Mouse (Mus musculus): ENCODE measurements around the gene Crtc1. TPM values are rescaled to one million over a fixed set of nuclear protein-coding genes. Genes with fewer than 3 reads are reported as not detected.
A peak's percentile ranks its signal among the peaks of the same experiment; 100 is the strongest.

The Crtc1 gene
- total RNA-seq, 2 experiments from 2014 or later = 98.8 to 105 TPM

- intact Hi-C loops (cut with DNase I) = no loop called here
- no peak for DNase-seq (ENCODE audit: extremely low spot score in 1 of 2, low spot score in 2 of 2)
Measured at GRCm38 (mm10) chr8:70435156-70435555, 4.2 kb downstream of the Crtc1 start.

GRCm38 (mm10) chr8:70432991-70433536, 6.3 kb downstream of the Crtc1 start:
- intact Hi-C loops (cut with DNase I) = no loop called here
- no peak for DNase-seq (ENCODE audit: extremely low spot score in 1 of 2, low spot score in 2 of 2)

GRCm38 (mm10) chr8:70431213-70431612, 8.2 kb downstream of the Crtc1 start:
- DNase-seq (ENCODE audit: extremely low spot score in 1 of 2, low spot score in 2 of 2) = no peak
- intact Hi-C loops (cut with DNase I) = no loop called here

GRCm38 (mm10) chr8:70426300-70426907, 13.0 kb downstream of the Crtc1 start:
- no peak for DNase-seq (ENCODE audit: extremely low spot score in 1 of 2, low spot score in 2 of 2)

GRCm38 (mm10) chr8:70422722-70423121, 16.7 kb downstream of the Crtc1 start:
- intact Hi-C loops (cut with DNase I) = no loop called here

More at GRCm38 (mm10) chr8:70426300-70426907, 13.0 kb downstream of the Crtc1 start:
- intact Hi-C loops (cut with DNase I) = no loop called here

GRCm38 (mm10) chr8:70421349-70422104, 17.9 kb downstream of the Crtc1 start:
- DNase-seq (ENCODE audit: extremely low spot score in 1 of 2, low spot score in 2 of 2) = no peak
- intact Hi-C loops (cut with DNase I) = no loop called here

More at GRCm38 (mm10) chr8:70422722-70423121, 16.7 kb downstream of the Crtc1 start:
- DNase-seq (ENCODE audit: extremely low spot score in 1 of 2, low spot score in 2 of 2) = no peak

GRCm38 (mm10) chr8:70419879-70420643, 19.3 kb downstream of the Crtc1 start:
- intact Hi-C loops (cut with DNase I) = loop anchor here (5.0 kb wide), 1 partner anchor 82 kb away; no protein-coding TSS in a partner anchor
- no peak for DNase-seq (ENCODE audit: extremely low spot score in 1 of 2, low spot score in 2 of 2)

- peak; percentile 44 to 71 for DNase-seq (ENCODE audit: extremely low spot score in 1 of 2, low spot score in 2 of 2)
- intact Hi-C loops (cut with DNase I) = loop anchor here (5.0 kb wide), 1 partner anchor 83 kb away; no protein-coding TSS in a partner anchor
Measured at GRCm38 (mm10) chr8:70418954-70419353, 20.4 kb downstream of the Crtc1 start.

- DNase-seq (ENCODE audit: extremely low spot score in 1 of 2, low spot score in 2 of 2) = peak; percentile 57 to 74
- intact Hi-C loops (cut with DNase I) = loop anchor here (5.0 kb wide), 1 partner anchor 84 kb away; no protein-coding TSS in a partner anchor
Measured at GRCm38 (mm10) chr8:70417914-70418313, 21.5 kb downstream of the Crtc1 start.

- no peak for DNase-seq (ENCODE audit: extremely low spot score in 1 of 2, low spot score in 2 of 2)
- intact Hi-C loops (cut with DNase I) = loop anchor here (5.0 kb wide), 1 partner anchor 85 kb away; no protein-coding TSS in a partner anchor
Measured at GRCm38 (mm10) chr8:70416941-70417340, 22.4 kb downstream of the Crtc1 start.

- DNase-seq (ENCODE audit: extremely low spot score in 1 of 2, low spot score in 2 of 2) = peak in 1 of 2 experiments; percentile 35
- intact Hi-C loops (cut with DNase I) = loop anchor here (5.0 kb wide), 1 partner anchor 87 kb away; no protein-coding TSS in a partner anchor
Measured at GRCm38 (mm10) chr8:70415540-70416451, 23.6 kb downstream of the Crtc1 start.

- intact Hi-C loops (cut with DNase I) = no loop called here
Measured at GRCm38 (mm10) chr8:70414310-70414946, 25.0 kb downstream of the Crtc1 start.

GRCm38 (mm10) chr8:70410281-70410680, 29.1 kb downstream of the Crtc1 start:
- DNase-seq (ENCODE audit: extremely low spot score in 1 of 2, low spot score in 2 of 2) = no peak
- intact Hi-C loops (cut with DNase I) = no loop called here

More at GRCm38 (mm10) chr8:70414310-70414946, 25.0 kb downstream of the Crtc1 start:
- no peak for DNase-seq (ENCODE audit: extremely low spot score in 1 of 2, low spot score in 2 of 2)

GRCm38 (mm10) chr8:70409455-70409871, 29.9 kb downstream of the Crtc1 start:
- DNase-seq (ENCODE audit: extremely low spot score in 1 of 2, low spot score in 2 of 2) = peak in 1 of 2 experiments; percentile 82
- intact Hi-C loops (cut with DNase I) = no loop called here

GRCm38 (mm10) chr8:70409019-70409418, 30.4 kb downstream of the Crtc1 start:
- intact Hi-C loops (cut with DNase I) = no loop called here
- DNase-seq (ENCODE audit: extremely low spot score in 1 of 2, low spot score in 2 of 2) = no peak

GRCm38 (mm10) chr8:70408301-70408700, 31.1 kb downstream of the Crtc1 start:
- DNase-seq (ENCODE audit: extremely low spot score in 1 of 2, low spot score in 2 of 2) = no peak
- intact Hi-C loops (cut with DNase I) = no loop called here

- intact Hi-C loops (cut with DNase I) = no loop called here
- no peak for DNase-seq (ENCODE audit: extremely low spot score in 1 of 2, low spot score in 2 of 2)
Measured at GRCm38 (mm10) chr8:70406427-70407069, 32.8 kb downstream of the Crtc1 start.

All from left cerebral cortex, postnatal 10 days (tissue).